Mouse (Mus musculus) hindbrain, embryonic 11.5 days (tissue): ENCODE data around the gene Rpap2. TPM values are rescaled to one million over a fixed set of nuclear protein-coding genes. Genes with fewer than 3 reads are reported as not detected.

Experiments used
- ATAC-seq: fragments of 200-750 bp; cut with Nextera tagmentation; 2 replicates; pipeline ENCODE4 v1.8.0; 2017; ENCODE audit warnings: mild to moderate bottlenecking, moderate TSS enrichment, moderate library complexity; ENCODE audit not compliant: low FRiP score
- DNase-seq: peaks from one replicate; pipeline ENCODE4 v3.0.0-alpha.2; 2015; ENCODE audit warnings: low spot score
- H3K27ac ChIP-seq: fragments of 300-500 bp; sonication (generic); 2 replicates; pipeline ENCODE4 v1.5.1; 2014; ENCODE audit warnings: mild to moderate bottlenecking, low read depth, low read length
- H3K27me3 ChIP-seq: fragments of 300-500 bp; sonication (generic); 2 replicates; pipeline ENCODE4 v1.6.1; 2014; ENCODE audit warnings: mild to moderate bottlenecking, low read length, moderate library complexity, mixed read lengths; ENCODE audit not compliant: control insufficient read depth, insufficient read depth
- H3K36me3 ChIP-seq: fragments of 300-500 bp; sonication (generic); 2 replicates; pipeline ENCODE4 v1.6.1; 2014; ENCODE audit warnings: mild to moderate bottlenecking, low read length, moderate library complexity, mixed read lengths; ENCODE audit not compliant: control insufficient read depth, insufficient read depth
- H3K4me1 ChIP-seq: fragments of 300-500 bp; sonication (generic); replicated peaks from 2 replicates; pipeline ENCODE4 v1.6.1; 2014; ENCODE audit warnings: low read length, mixed read lengths; ENCODE audit not compliant: control insufficient read depth, insufficient read depth
- H3K4me2 ChIP-seq: fragments of 300-500 bp; sonication (generic); replicated peaks from 2 replicates; pipeline ENCODE4 v1.6.1; 2014; ENCODE audit warnings: mild to moderate bottlenecking, low read depth, low read length
- H3K4me3 ChIP-seq: fragments of 300-500 bp; sonication (generic); 2 replicates; pipeline ENCODE4 v1.5.1; 2014; ENCODE audit warnings: low read depth, low read length
- H3K9ac ChIP-seq: fragments of 300-500 bp; sonication (generic); 2 replicates; pipeline ENCODE4 v1.6.1; 2014; ENCODE audit warnings: low read depth, low read length
- H3K9me3 ChIP-seq: fragments of 300-500 bp; sonication (generic); 2 replicates; pipeline ENCODE4 v1.6.1; 2016; ENCODE audit warnings: low read length; ENCODE audit not compliant: control insufficient read depth
- WGBS: fragments of 180-500 bp; shearing (Covaris S2); extraction: QIAGEN DNeasy Blood & Tissue Kit; methylation state at CpG from one replicate; pipeline ENCODE4 v1.1.7; 2014; 5-methylcytosine and 5-hydroxymethylcytosine counted together
- polyA plus RNA-seq: library from polyadenylated mRNA; unstranded; fragments of >200 nt; fragmentation: Nextera tagmentation; extraction: Ambion mirVana; gene quantifications from 2 replicates; pipeline ENCODE4 v1.2.1, GENCODE M21; 2014

Gene Rpap2
- polyA plus RNA-seq, 1 experiment from 2014 or later: 21.3 TPM

- DNase-seq: no peak
- H3K9ac ChIP-seq: no peak overlapping the region
- no peak for ATAC-seq
- H3K4me2 ChIP-seq: no peak overlapping the region
- WGBS: 95% methylated on average over 3 of the region's 3 CpGs
- no peak overlapping the region for H3K27ac ChIP-seq
- no peaks in the 10 kb centered on the region for H3K27me3 ChIP-seq
- H3K9me3 ChIP-seq: no peaks in the 10 kb centered on the region
- no peaks in the 10 kb centered on the region for H3K4me1 ChIP-seq
- H3K4me3 ChIP-seq: no peak overlapping the region
- H3K36me3 ChIP-seq: no peaks in the 10 kb centered on the region
Observed at GRCm38 (mm10) chr5:107621327-107621726, 24.2 kb downstream of the Rpap2 start.

GRCm38 (mm10) chr5:107633651-107634050 is 36.5 kb downstream of the Rpap2 start:
- no peaks in the 10 kb centered on the region for H3K4me1 ChIP-seq
- DNase-seq (no peak), ATAC-seq (no peak)
- 91% methylated on average over 4 of the region's 4 CpGs for whole genome bisulfite sequencing
- H3K9ac ChIP-seq: no peak overlapping the region
- no peaks in the 10 kb centered on the region for H3K9me3 ChIP-seq
- no peaks in the 10 kb centered on the region for H3K27me3 ChIP-seq
- H3K4me2 ChIP-seq: no peak overlapping the region
- H3K4me3 ChIP-seq: no peak overlapping the region
- no peaks in the 10 kb centered on the region for H3K36me3 ChIP-seq
- no peak overlapping the region for H3K27ac ChIP-seq

GRCm38 (mm10) chr5:107637106-107637505 is 39.9 kb downstream of the Rpap2 start:
- Histone ChIP-seq H3K27me3 (no peaks in the 10 kb centered on the region), H3K27ac (no peak overlapping the region), H3K9ac (no peak overlapping the region), H3K4me1 (no peaks in the 10 kb centered on the region), H3K9me3 (no peaks in the 10 kb centered on the region), H3K36me3 (no peaks in the 10 kb centered on the region), H3K4me2 (no peak overlapping the region), H3K4me3 (no peak overlapping the region)
- no peak for ATAC-seq
- DNase-seq: no peak
- WGBS: 81% methylated on average over 1 of the region's 1 CpGs

GRCm38 (mm10) chr5:107638366-107638765 is 41.2 kb downstream of the Rpap2 start:
- Histone ChIP-seq H3K4me3 (no peak overlapping the region), H3K27me3 (no peaks in the 10 kb centered on the region), H3K36me3 (no peaks in the 10 kb centered on the region), H3K4me1 (no peaks in the 10 kb centered on the region), H3K9ac (no peak overlapping the region), H3K4me2 (no peak overlapping the region), H3K9me3 (no peaks in the 10 kb centered on the region), H3K27ac (no peak overlapping the region)
- 90% methylated on average over 8 of the region's 8 CpGs for WGBS
- no peak for DNase-seq
- no peak for ATAC-seq

- H3K27ac ChIP-seq: no peak overlapping the region
- H3K9ac ChIP-seq: no peak overlapping the region
- H3K4me1 ChIP-seq: no peaks in the 10 kb centered on the region
- DNase-seq (no peak), ATAC-seq (no peak)
- no peak overlapping the region for H3K4me2 ChIP-seq
- no peaks in the 10 kb centered on the region for H3K36me3 ChIP-seq
- no peaks in the 10 kb centered on the region for H3K27me3 ChIP-seq
- H3K9me3 ChIP-seq: no peaks in the 10 kb centered on the region
- WGBS: 91% methylated on average over 2 of the region's 2 CpGs
- H3K4me3 ChIP-seq: no peak overlapping the region
Observed at GRCm38 (mm10) chr5:107644595-107644994, 47.4 kb downstream of the Rpap2 start.

- H3K9ac ChIP-seq: no peak overlapping the region
- H3K27ac ChIP-seq: no peak overlapping the region
- H3K4me2 ChIP-seq: no peak overlapping the region
- ATAC-seq: no peak
- H3K36me3 ChIP-seq: no peaks in the 10 kb centered on the region
- H3K27me3 ChIP-seq: no peaks in the 10 kb centered on the region
- H3K4me1 ChIP-seq: no peaks in the 10 kb centered on the region
- H3K9me3 ChIP-seq: no peaks in the 10 kb centered on the region
- WGBS: 86% methylated on average over 2 of the region's 2 CpGs
- DNase-seq: no peak
- no peak overlapping the region for H3K4me3 ChIP-seq
Observed at GRCm38 (mm10) chr5:107645935-107646334, 48.8 kb downstream of the Rpap2 start.

- no peak overlapping the region for H3K27ac ChIP-seq
- 63% methylated on average over 4 of the region's 4 CpGs for WGBS
- no peaks in the 10 kb centered on the region for H3K9me3 ChIP-seq
- no peak for ATAC-seq
- no peaks in the 10 kb centered on the region for H3K4me1 ChIP-seq
- DNase-seq: no peak
- no peak overlapping the region for H3K4me3 ChIP-seq
- H3K27me3 ChIP-seq: no peaks in the 10 kb centered on the region
- H3K9ac ChIP-seq: no peak overlapping the region
- no peaks in the 10 kb centered on the region for H3K36me3 ChIP-seq
- H3K4me2 ChIP-seq: no peak overlapping the region
Observed at GRCm38 (mm10) chr5:107647580-107647979, 50.4 kb downstream of the Rpap2 start.

GRCm38 (mm10) chr5:107648552-107649125 is 51.5 kb downstream of the Rpap2 start:
- no peaks in the 10 kb centered on the region for H3K36me3 ChIP-seq
- no peak overlapping the region for H3K4me3 ChIP-seq
- no peak for ATAC-seq
- WGBS: 82% methylated on average over 5 of the region's 5 CpGs
- no peak overlapping the region for H3K27ac ChIP-seq
- no peaks in the 10 kb centered on the region for H3K27me3 ChIP-seq
- H3K4me2 ChIP-seq: no peak overlapping the region
- H3K4me1 ChIP-seq: no peaks in the 10 kb centered on the region
- no peak overlapping the region for H3K9ac ChIP-seq
- DNase-seq: no peak
- H3K9me3 ChIP-seq: no peaks in the 10 kb centered on the region

- DNase-seq (no peak), ATAC-seq (no peak)
- Histone ChIP-seq H3K27ac (no peak overlapping the region), H3K9ac (no peak overlapping the region), H3K9me3 (no peaks in the 10 kb centered on the region), H3K4me2 (no peak overlapping the region), H3K4me1 (no peaks in the 10 kb centered on the region), H3K4me3 (no peak overlapping the region), H3K27me3 (no peaks in the 10 kb centered on the region), H3K36me3 (no peaks in the 10 kb centered on the region)
- 86% methylated on average over 2 of the region's 2 CpGs for WGBS
Observed at GRCm38 (mm10) chr5:107649680-107650079, 52.5 kb downstream of the Rpap2 start.
